Mouse (Mus musculus) liver, embryonic 15.5 days (tissue): ENCODE results near the gene Cacnb4. TPM values are rescaled to one million over a fixed set of nuclear protein-coding genes. Genes with fewer than 3 reads are reported as not detected.

Experiments
- ATAC-seq: fragments of 200-750 bp; cut with Nextera tagmentation; 2 replicates; pipeline ENCODE4 v1.8.0; 2017; ENCODE audit warnings: moderate number of reproducible peaks, mild to moderate bottlenecking, moderate library complexity; ENCODE audit not compliant: insufficient read depth
- H3K27ac ChIP-seq: fragments of 300-500 bp; sonication (generic); replicated peaks from 2 replicates; pipeline ENCODE4 v1.5.1; 2015; ENCODE audit warnings: mild to moderate bottlenecking, inconsistent platforms
- H3K27me3 ChIP-seq: fragments of 300-500 bp; sonication (generic); 2 replicates; pipeline ENCODE4 v1.6.1; 2015; ENCODE audit warnings: mild to moderate bottlenecking, inconsistent platforms
- H3K36me3 ChIP-seq: fragments of 300-500 bp; sonication (generic); replicated peaks from 2 replicates; pipeline ENCODE4 v1.6.1; 2015; ENCODE audit warnings: moderate library complexity, mild to moderate bottlenecking, inconsistent platforms
- H3K4me1 ChIP-seq: fragments of 300-500 bp; sonication (generic); replicated peaks from 2 replicates; pipeline ENCODE4 v1.6.1; 2015; ENCODE audit warnings: inconsistent platforms
- H3K4me2 ChIP-seq: fragments of 300-500 bp; sonication (generic); 2 replicates; pipeline ENCODE4 v1.6.1; 2015; ENCODE audit warnings: moderate library complexity, mild to moderate bottlenecking, inconsistent platforms
- H3K4me3 ChIP-seq: fragments of 300-500 bp; sonication (generic); replicated peaks from 2 replicates; pipeline ENCODE4 v1.5.1; 2015; ENCODE audit warnings: mild to moderate bottlenecking, inconsistent platforms
- H3K9ac ChIP-seq: fragments of 300-500 bp; sonication (generic); 2 replicates; pipeline ENCODE4 v1.6.1; 2015; ENCODE audit warnings: moderate library complexity, mild to moderate bottlenecking, inconsistent platforms
- H3K9me3 ChIP-seq: fragments of 300-500 bp; sonication (generic); replicated peaks from 2 replicates; pipeline ENCODE4 v1.6.1; 2016; ENCODE audit warnings: inconsistent platforms
- WGBS: fragments of 180-500 bp; shearing (Covaris S2); methylation state at CpG from one replicate; pipeline ENCODE4 v1.1.7; 2015; ENCODE audit warnings: mixed read lengths; ENCODE audit not compliant: insufficient replicate concordance; 5-methylcytosine and 5-hydroxymethylcytosine counted together
- polyA plus RNA-seq: library from polyadenylated mRNA; unstranded; fragments of >200 nt; fragmentation: Nextera tagmentation; extraction: Ambion mirVana; gene quantifications from 2 replicates; pipeline ENCODE4 v1.2.1, GENCODE M21; 2015

Gene Cacnb4
- polyA plus RNA-seq, 1 experiment from 2014 or later = 0.20 TPM

- Histone ChIP-seq H3K4me3 (no peak overlapping the region), H3K4me1 (no peaks in the 10 kb centered on the region), H3K4me2 (no peak overlapping the region), H3K27ac (no peak overlapping the region), H3K27me3 (no peaks in the 10 kb centered on the region), H3K9ac (no peak overlapping the region), H3K9me3 (no peaks in the 10 kb centered on the region), H3K36me3 (no peaks in the 10 kb centered on the region)
- 71% methylated on average over 7 of the region's 7 CpGs for WGBS
- ATAC-seq = no peak
These were observed 153.4 kb downstream of the Cacnb4 start for GRCm38 (mm10) chr2:52523056-52523715.

- no peaks in the 10 kb centered on the region for H3K9me3 ChIP-seq
- H3K27ac ChIP-seq = no peak overlapping the region
- no peak overlapping the region for H3K4me2 ChIP-seq
- H3K4me1 ChIP-seq = no peaks in the 10 kb centered on the region
- no peak for ATAC-seq
- no peak overlapping the region for H3K4me3 ChIP-seq
- H3K36me3 ChIP-seq = no peaks in the 10 kb centered on the region
- H3K27me3 ChIP-seq = no peaks in the 10 kb centered on the region
- WGBS = 66% methylated on average over 1 of the region's 1 CpGs
- H3K9ac ChIP-seq = no peak overlapping the region
These were observed 155.6 kb downstream of the Cacnb4 start for GRCm38 (mm10) chr2:52521012-52521411.

- Histone ChIP-seq H3K4me2 (no peak overlapping the region), H3K4me1 (no peaks in the 10 kb centered on the region), H3K9ac (no peak overlapping the region), H3K27ac (no peak overlapping the region), H3K27me3 (no peaks in the 10 kb centered on the region), H3K9me3 (no peaks in the 10 kb centered on the region), H3K4me3 (no peak overlapping the region), H3K36me3 (no peaks in the 10 kb centered on the region)
- no peak for ATAC-seq
- 68% methylated on average over 4 of the region's 4 CpGs for WGBS
These were observed 157.9 kb downstream of the Cacnb4 start for GRCm38 (mm10) chr2:52518740-52519139.

- Histone ChIP-seq H3K9me3 (no peaks in the 10 kb centered on the region), H3K27ac (no peak overlapping the region), H3K4me3 (no peak overlapping the region), H3K4me2 (no peak overlapping the region), H3K9ac (no peak overlapping the region), H3K4me1 (no peaks in the 10 kb centered on the region), H3K36me3 (no peaks in the 10 kb centered on the region), H3K27me3 (no peaks in the 10 kb centered on the region; the same call in 1 of the 2 replicates)
- no peak for ATAC-seq
- WGBS = 51% methylated on average over 3 of the region's 3 CpGs
These were observed 160.1 kb downstream of the Cacnb4 start for GRCm38 (mm10) chr2:52516534-52516933.

GRCm38 (mm10) chr2:52512865-52513388 is 163.7 kb downstream of the Cacnb4 start:
- no peaks in the 10 kb centered on the region; the same call in 1 of the 2 replicates for H3K27me3 ChIP-seq
- H3K4me3 ChIP-seq = no peak overlapping the region
- H3K27ac ChIP-seq = no peak overlapping the region
- no peaks in the 10 kb centered on the region for H3K4me1 ChIP-seq
- 28% methylated on average over 3 of the region's 3 CpGs for WGBS
- no peaks in the 10 kb centered on the region for H3K36me3 ChIP-seq
- no peak overlapping the region for H3K4me2 ChIP-seq
- no peak for ATAC-seq
- no peak overlapping the region for H3K9ac ChIP-seq
- H3K9me3 ChIP-seq = no peaks in the 10 kb centered on the region

- Histone ChIP-seq H3K4me1 (no peaks in the 10 kb centered on the region), H3K27me3 (no peaks in the 10 kb centered on the region; the same call in 1 of the 2 replicates), H3K27ac (no peak overlapping the region), H3K9ac (no peak overlapping the region), H3K9me3 (no peaks in the 10 kb centered on the region), H3K4me3 (no peak overlapping the region), H3K4me2 (no peak overlapping the region), H3K36me3 (no peaks in the 10 kb centered on the region)
- no peak for ATAC-seq
- WGBS = 58% methylated on average over 3 of the region's 3 CpGs
These were observed 164.4 kb downstream of the Cacnb4 start for GRCm38 (mm10) chr2:52512206-52512605.

GRCm38 (mm10) chr2:52511799-52512198 is 164.8 kb downstream of the Cacnb4 start:
- no peaks in the 10 kb centered on the region for H3K4me1 ChIP-seq
- ATAC-seq = no peak
- no peak overlapping the region for H3K4me3 ChIP-seq
- no peaks in the 10 kb centered on the region; the same call in 1 of the 2 replicates for H3K27me3 ChIP-seq
- no peak overlapping the region for H3K27ac ChIP-seq
- no peak overlapping the region for H3K9ac ChIP-seq
- no peak overlapping the region for H3K4me2 ChIP-seq
- WGBS = 61% methylated on average over 13 of the region's 13 CpGs
- no peaks in the 10 kb centered on the region for H3K36me3 ChIP-seq
- H3K9me3 ChIP-seq = no peaks in the 10 kb centered on the region

- ATAC-seq = no peak
- no peak overlapping the region for H3K27ac ChIP-seq
- H3K36me3 ChIP-seq = no peaks in the 10 kb centered on the region
- H3K9me3 ChIP-seq = no peaks in the 10 kb centered on the region
- H3K4me1 ChIP-seq = 0 out of 2 replicates have a peak, but pooled peaks cover 3% of the 10 kb centered on the region
- no peak overlapping the region for H3K4me3 ChIP-seq
- no peaks in the 10 kb centered on the region; the same call in 1 of the 2 replicates for H3K27me3 ChIP-seq
- H3K4me2 ChIP-seq = no peak overlapping the region
- 77% methylated on average over 19 of the region's 19 CpGs for WGBS
- H3K9ac ChIP-seq = no peak overlapping the region
These were observed 166.7 kb downstream of the Cacnb4 start for GRCm38 (mm10) chr2:52509779-52510500.

- Histone ChIP-seq H3K9me3 (no peaks in the 10 kb centered on the region), H3K4me1 (0 out of 2 replicates have a peak, but pooled peaks cover 4% of the 10 kb centered on the region), H3K36me3 (no peaks in the 10 kb centered on the region), H3K4me3 (no peak overlapping the region), H3K27ac (no peak overlapping the region), H3K27me3 (no peaks in the 10 kb centered on the region), H3K9ac (no peak overlapping the region), H3K4me2 (no peak overlapping the region)
- ATAC-seq = no peak
- WGBS = 65% methylated on average over 2 of the region's 2 CpGs
These were observed 171.5 kb downstream of the Cacnb4 start for GRCm38 (mm10) chr2:52505164-52505563.

GRCm38 (mm10) chr2:52504762-52505161 is 171.9 kb downstream of the Cacnb4 start:
- Histone ChIP-seq H3K4me2 (no peak overlapping the region), H3K27me3 (no peaks in the 10 kb centered on the region), H3K4me1 (0 out of 2 replicates have a peak, but pooled peaks cover 4% of the 10 kb centered on the region), H3K36me3 (no peaks in the 10 kb centered on the region), H3K27ac (no peak overlapping the region), H3K9me3 (no peaks in the 10 kb centered on the region), H3K4me3 (no peak overlapping the region), H3K9ac (no peak overlapping the region)
- peak; percentile 44; the same call in 1 of the 2 replicates for ATAC-seq
- WGBS = 70% methylated on average over 3 of the region's 3 CpGs

- Histone ChIP-seq H3K4me1 (0 out of 2 replicates have a peak, but pooled peaks cover under 1% of the 10 kb centered on the region), H3K9ac (no peak overlapping the region), H3K27me3 (no peaks in the 10 kb centered on the region), H3K4me3 (no peak overlapping the region), H3K27ac (no peak overlapping the region), H3K36me3 (no peaks in the 10 kb centered on the region), H3K4me2 (no peak overlapping the region), H3K9me3 (no peaks in the 10 kb centered on the region)
- ATAC-seq = no peak
- WGBS = 61% methylated on average over 6 of the region's 6 CpGs
These were observed 176.8 kb downstream of the Cacnb4 start for GRCm38 (mm10) chr2:52499849-52500262.
